Mouse (Mus musculus) liver, embryonic 14 days (tissue): ENCODE data around the gene Nrap. TPM values are rescaled to one million over a fixed set of nuclear protein-coding genes. Genes with fewer than 3 reads are reported as not detected.

Experiments used
- polyA plus RNA-seq: library from polyadenylated mRNA; depleted of rRNA; stranded (reverse); fragments of >200 nt; gene quantifications from 2 replicates; pipeline ENCODE4 v1.2.3, GENCODE M21; 2012; rRNA removed

Gene Nrap
- 0.12 and 0.15 TPM in 2 replicates for polyA plus RNA-seq

GRCm38 (mm10) chr19:56389879-56390278 is at the start of gene Nrap:
TSS of gene Nrap (minus strand) at chr19:56390037.

GRCm38 (mm10) chr19:56396669-56397621 is 7.1 kb upstream of the Nrap start, which contains the start of gene Casp7:
TSS of gene Casp7 (plus strand) at chr19:56397129.

GRCm38 (mm10) chr19:56286866-56287265 is 103.0 kb downstream of the Nrap start, which contains the start of gene Habp2:
TSS of gene Habp2 (plus strand) at chr19:56287137.

Other genes with a start within 250 kb of the Nrap start
- gene Habp2, start 102.9 kb downstream of the Nrap start, polyA plus RNA-seq, result 32.0 and 37.1 TPM in 2 replicates
- 9.3 and 11.5 TPM in 2 replicates for gene Casp7, start 7.1 kb upstream of the Nrap start, polyA plus RNA-seq
- gene Plekhs1, start 71.6 kb upstream of the Nrap start, polyA plus RNA-seq, result 0.05 and 0.06 TPM in 2 replicates
- 10.6 and 12.6 TPM in 2 replicates for gene Dclre1a, start 158.2 kb upstream of the Nrap start, polyA plus RNA-seq
- gene Nhlrc2, start 158.2 kb upstream of the Nrap start, polyA plus RNA-seq, result 5.0 and 6.2 TPM in 2 replicates